Mouse (Mus musculus): Measurements from ENCODE around the gene Lmf2. TPM values are rescaled to one million over a fixed set of nuclear protein-coding genes. Genes with fewer than 3 reads are reported as not detected.

Lmf2 gene
- polyA plus RNA-seq, 1 experiment from 2014 or later = 48.6 TPM

DNA sequence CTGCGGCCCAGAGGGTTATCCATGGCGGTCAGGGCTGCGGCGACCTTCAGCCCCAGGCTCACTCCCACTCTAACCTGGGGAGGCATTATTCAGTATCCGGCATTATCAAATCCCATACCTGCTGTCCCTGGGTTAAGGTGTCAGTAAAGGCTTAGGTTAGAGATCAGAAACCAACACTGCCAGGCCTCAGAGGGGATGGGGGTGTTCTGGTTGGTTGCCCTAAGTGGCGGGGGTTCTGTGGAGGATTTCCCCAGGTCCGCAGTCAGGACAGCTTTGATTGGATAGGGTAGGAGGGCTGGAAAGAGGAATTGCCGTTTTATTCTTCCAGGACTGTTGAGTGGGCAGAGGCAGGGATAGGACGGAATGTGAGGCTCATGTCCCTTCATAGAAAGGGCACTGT, 18.9 kb upstream of the Lmf2 start:
- no peak for DNase-seq (ENCODE audit: low spot score)
- H3K36me3 ChIP-seq (ENCODE audit: control insufficient read depth, insufficient read depth, low read length) = peaks cover 34% of the 10 kb centered on the region
- peak overlapping the region; percentile 77 for H3K4me2 ChIP-seq (ENCODE audit: low read length)
- no peak for ATAC-seq (replicated peaks; ENCODE audit: low FRiP score, low TSS enrichment, low read depth)
- H3K9ac ChIP-seq (ENCODE audit: low read length) = peak overlapping the region; percentile 70
- H3K4me1 ChIP-seq (replicated peaks; ENCODE audit: control insufficient read depth, insufficient read depth, low read length) = peaks cover 23% of the 10 kb centered on the region
- no peaks in the 10 kb centered on the region for H3K9me3 ChIP-seq (ENCODE audit: control insufficient read depth, low read length)
- WGBS = 50% methylated on average over 9 of the region's 9 CpGs
- H3K27ac ChIP-seq (ENCODE audit: low read depth) = no peak overlapping the region; the same call in 1 of the 2 replicates
- H3K4me3 ChIP-seq (ENCODE audit: low read depth, low read length) = peak overlapping the region; percentile 68
- peaks cover 33% of the 10 kb centered on the region for H3K27me3 ChIP-seq (replicated peaks; ENCODE audit: control insufficient read depth, insufficient read depth, low read length)

DNA sequence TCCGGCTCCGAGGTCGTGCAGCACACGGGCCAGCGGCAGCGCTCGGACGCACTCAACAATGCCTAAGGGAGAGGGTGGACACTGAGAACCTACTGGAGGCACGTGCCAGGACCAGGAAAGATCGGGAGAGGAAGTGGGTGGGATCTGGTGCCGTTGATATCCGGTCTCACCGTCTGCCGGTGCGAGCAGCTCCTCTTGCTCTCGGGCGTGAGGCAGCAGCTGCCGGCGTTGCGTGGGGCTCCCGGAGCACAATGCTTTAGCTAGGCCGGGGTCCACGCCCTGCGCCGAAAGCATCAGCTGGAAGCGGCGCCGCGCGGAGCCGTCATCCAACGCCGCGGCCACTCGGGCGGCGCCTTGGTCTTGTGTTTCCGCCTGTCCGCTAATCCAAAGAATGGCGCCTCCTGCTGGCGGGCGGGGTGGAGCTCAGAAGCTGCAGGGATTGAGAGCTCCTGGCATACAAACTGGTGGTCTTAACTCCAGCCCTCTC, 18.3 kb upstream of the Lmf2 start, which contains the start of gene Sco2:
Gene Sco2 (minus strand): TSS at position 85 of the 487 bp plus-strand sequence.
- Histone ChIP-seq H3K36me3 (ENCODE audit: control insufficient read depth, insufficient read depth, low read length) (peaks cover 39% of the 10 kb centered on the region), H3K4me2 (ENCODE audit: low read length) (peak within 1 kb of the TSS; percentile 77), H3K27me3 (replicated peaks; ENCODE audit: control insufficient read depth, insufficient read depth, low read length) (peaks cover 28% of the 10 kb centered on the region), H3K27ac (ENCODE audit: low read depth) (peak within 1 kb of the TSS; percentile 86), H3K4me1 (replicated peaks; ENCODE audit: control insufficient read depth, insufficient read depth, low read length) (peaks cover 17% of the 10 kb centered on the region), H3K9ac (ENCODE audit: low read length) (peak within 1 kb of the TSS; percentile 70), H3K4me3 (ENCODE audit: low read depth, low read length) (peak within 1 kb of the TSS; percentile 68), H3K9me3 (ENCODE audit: control insufficient read depth, low read length) (no peaks in the 10 kb centered on the region)
- ATAC-seq (replicated peaks; ENCODE audit: low FRiP score, low TSS enrichment, low read depth) = peak; percentile 79
- WGBS = 0% methylated on average over 42 of the region's 42 CpGs
- DNase-seq (ENCODE audit: low spot score) = peak; percentile 99

DNA sequence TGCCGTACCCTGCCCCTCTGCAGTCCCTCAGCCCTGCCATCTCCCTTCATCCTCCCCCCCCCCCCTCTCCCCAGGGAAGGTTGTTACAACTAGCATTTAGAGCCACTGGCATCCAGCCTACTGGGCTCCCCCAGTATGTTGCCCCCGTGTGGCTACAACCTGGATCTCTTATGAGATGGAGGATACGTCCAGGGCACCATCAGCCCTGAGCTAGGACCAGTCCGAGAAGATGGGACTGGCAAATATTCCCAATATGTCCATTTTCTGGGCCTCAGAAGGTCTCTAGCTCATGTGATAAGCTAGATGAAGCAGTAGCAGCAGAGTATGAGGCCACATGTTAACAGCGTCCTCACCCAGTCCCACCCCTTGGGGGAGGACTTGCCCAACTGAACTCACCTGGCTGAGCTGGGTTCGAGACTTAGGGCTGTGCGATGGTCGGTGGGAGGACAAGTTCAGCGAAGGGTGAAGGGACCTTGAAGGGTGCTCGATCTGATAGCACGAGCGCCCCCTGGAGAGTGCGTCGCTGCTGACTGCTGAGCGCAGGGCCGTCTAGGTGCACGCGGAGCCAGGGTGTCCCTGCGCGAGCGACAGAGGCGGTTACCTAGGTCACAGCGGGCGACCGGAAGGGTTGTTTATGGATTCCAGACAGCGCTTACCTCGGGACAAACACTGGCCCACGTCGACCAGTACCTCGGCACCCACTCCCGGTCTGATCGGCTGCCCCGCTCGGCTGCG, 17.7 kb upstream of the Lmf2 start:
- Histone ChIP-seq H3K4me3 (ENCODE audit: low read depth, low read length) (peak overlapping the region; percentile 68), H3K9ac (ENCODE audit: low read length) (peak overlapping the region; percentile 70), H3K27ac (ENCODE audit: low read depth) (peak overlapping the region; percentile 86), H3K36me3 (ENCODE audit: control insufficient read depth, insufficient read depth, low read length) (peaks cover 45% of the 10 kb centered on the region), H3K4me1 (replicated peaks; ENCODE audit: control insufficient read depth, insufficient read depth, low read length) (peaks cover 11% of the 10 kb centered on the region), H3K27me3 (replicated peaks; ENCODE audit: control insufficient read depth, insufficient read depth, low read length) (peaks cover 22% of the 10 kb centered on the region), H3K9me3 (ENCODE audit: control insufficient read depth, low read length) (no peaks in the 10 kb centered on the region), H3K4me2 (ENCODE audit: low read length) (peak overlapping the region; percentile 77)
- peak; percentile 93 for DNase-seq (ENCODE audit: low spot score)
- peak; percentile 80 for ATAC-seq (replicated peaks; ENCODE audit: low FRiP score, low TSS enrichment, low read depth)
- 2% methylated on average over 35 of the region's 35 CpGs for WGBS

DNA sequence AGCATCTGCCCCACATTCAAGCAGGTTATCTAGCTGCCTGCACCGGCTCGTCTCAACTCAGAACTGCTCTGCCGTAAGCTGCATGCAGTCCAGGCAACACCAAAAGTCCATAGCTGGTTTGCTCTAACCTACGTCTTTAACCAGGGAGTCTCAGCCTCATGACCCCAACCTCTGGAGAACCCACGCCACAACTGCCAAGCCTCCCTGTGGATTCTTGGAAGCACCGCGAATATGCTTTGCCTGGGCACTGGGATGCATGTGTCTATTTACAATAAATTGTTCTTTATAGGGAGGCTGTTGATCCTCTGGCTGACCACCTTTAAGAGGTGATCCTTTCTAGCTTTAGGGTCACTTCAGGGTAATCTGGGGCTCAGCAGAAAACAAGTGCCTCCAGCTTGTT, 17.1 kb upstream of the Lmf2 start:
- WGBS = 85% methylated on average over 7 of the region's 7 CpGs
- no peaks in the 10 kb centered on the region for H3K9me3 ChIP-seq (ENCODE audit: control insufficient read depth, low read length)
- no peak overlapping the region for H3K9ac ChIP-seq (ENCODE audit: low read length)
- H3K27me3 ChIP-seq (replicated peaks; ENCODE audit: control insufficient read depth, insufficient read depth, low read length) = peaks cover 15% of the 10 kb centered on the region
- DNase-seq (ENCODE audit: low spot score) (no peak), ATAC-seq (replicated peaks; ENCODE audit: low FRiP score, low TSS enrichment, low read depth) (no peak)
- H3K36me3 ChIP-seq (ENCODE audit: control insufficient read depth, insufficient read depth, low read length) = peaks cover 52% of the 10 kb centered on the region
- H3K4me1 ChIP-seq (replicated peaks; ENCODE audit: control insufficient read depth, insufficient read depth, low read length) = peaks cover 10% of the 10 kb centered on the region; the same call in 1 of the 2 replicates
- peak overlapping the region; percentile 77 for H3K4me2 ChIP-seq (ENCODE audit: low read length)
- no peak overlapping the region; the same call in 1 of the 2 replicates for H3K4me3 ChIP-seq (ENCODE audit: low read depth, low read length)
- no peak overlapping the region for H3K27ac ChIP-seq (ENCODE audit: low read depth)

DNA sequence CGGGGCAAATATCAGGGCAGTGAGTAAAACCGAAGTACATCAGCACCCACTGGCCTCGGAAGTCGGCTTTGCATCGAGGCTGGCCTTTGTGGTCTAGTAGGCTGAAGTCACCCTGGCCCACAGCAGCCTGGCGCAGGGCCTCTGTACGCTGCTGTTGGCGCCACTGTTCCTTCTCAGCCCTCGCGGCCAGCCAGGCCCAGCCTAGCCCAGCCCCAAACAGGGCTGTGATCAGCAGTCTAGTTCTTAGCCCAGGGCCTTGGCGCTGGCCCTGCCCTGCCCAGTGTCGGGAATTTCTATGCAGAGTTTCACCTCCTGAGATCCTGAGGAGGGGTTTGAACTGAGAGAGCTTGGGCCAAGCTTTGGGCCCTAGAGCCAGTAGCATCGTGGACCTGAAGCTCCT, 16.6 kb upstream of the Lmf2 start:
- Histone ChIP-seq H3K36me3 (ENCODE audit: control insufficient read depth, insufficient read depth, low read length) (peaks cover 56% of the 10 kb centered on the region), H3K27ac (ENCODE audit: low read depth) (no peak overlapping the region), H3K27me3 (replicated peaks; ENCODE audit: control insufficient read depth, insufficient read depth, low read length) (peaks cover 10% of the 10 kb centered on the region), H3K4me3 (ENCODE audit: low read depth, low read length) (no peak overlapping the region), H3K9ac (ENCODE audit: low read length) (no peak overlapping the region), H3K9me3 (ENCODE audit: control insufficient read depth, low read length) (no peaks in the 10 kb centered on the region), H3K4me1 (replicated peaks; ENCODE audit: control insufficient read depth, insufficient read depth, low read length) (0 out of 2 replicates have a peak, but pooled peaks cover 5% of the 10 kb centered on the region), H3K4me2 (ENCODE audit: low read length) (no peak overlapping the region)
- 85% methylated on average over 13 of the region's 13 CpGs for WGBS
- ATAC-seq (replicated peaks; ENCODE audit: low FRiP score, low TSS enrichment, low read depth) = no peak
- no peak for DNase-seq (ENCODE audit: low spot score)

DNA sequence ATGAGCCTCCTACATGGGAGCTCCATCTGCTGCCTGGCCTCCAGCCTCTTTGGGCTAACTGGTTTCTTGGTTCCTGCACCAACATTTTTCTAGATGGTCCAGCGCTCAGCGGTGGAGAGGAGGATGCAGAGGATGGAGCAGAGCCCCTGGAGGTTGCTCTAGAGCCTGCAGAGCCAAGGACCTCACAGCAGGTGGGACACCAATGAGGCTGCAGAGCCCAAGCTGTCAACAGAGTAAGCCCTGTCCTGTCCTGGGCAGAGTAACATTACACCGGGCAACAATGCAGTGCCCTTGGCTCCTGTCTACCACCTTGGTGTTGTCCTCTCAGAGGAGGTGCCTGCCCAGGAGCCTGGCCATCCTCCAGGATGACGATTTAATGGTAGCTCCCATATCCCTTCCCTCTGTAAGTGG, 9.7 kb upstream of the Lmf2 start:
- no peaks in the 10 kb centered on the region for H3K4me1 ChIP-seq (replicated peaks; ENCODE audit: control insufficient read depth, insufficient read depth, low read length)
- no peak overlapping the region for H3K27ac ChIP-seq (ENCODE audit: low read depth)
- H3K36me3 ChIP-seq (ENCODE audit: control insufficient read depth, insufficient read depth, low read length) = peaks cover 97% of the 10 kb centered on the region
- H3K9me3 ChIP-seq (ENCODE audit: control insufficient read depth, low read length) = no peaks in the 10 kb centered on the region
- no peak overlapping the region for H3K4me3 ChIP-seq (ENCODE audit: low read depth, low read length)
- H3K27me3 ChIP-seq (replicated peaks; ENCODE audit: control insufficient read depth, insufficient read depth, low read length) = no peaks in the 10 kb centered on the region
- ATAC-seq (replicated peaks; ENCODE audit: low FRiP score, low TSS enrichment, low read depth) (no peak), DNase-seq (ENCODE audit: low spot score) (no peak)
- 92% methylated on average over 4 of the region's 4 CpGs for WGBS
- H3K9ac ChIP-seq (ENCODE audit: low read length) = no peak overlapping the region
- H3K4me2 ChIP-seq (ENCODE audit: low read length) = no peak overlapping the region

DNA sequence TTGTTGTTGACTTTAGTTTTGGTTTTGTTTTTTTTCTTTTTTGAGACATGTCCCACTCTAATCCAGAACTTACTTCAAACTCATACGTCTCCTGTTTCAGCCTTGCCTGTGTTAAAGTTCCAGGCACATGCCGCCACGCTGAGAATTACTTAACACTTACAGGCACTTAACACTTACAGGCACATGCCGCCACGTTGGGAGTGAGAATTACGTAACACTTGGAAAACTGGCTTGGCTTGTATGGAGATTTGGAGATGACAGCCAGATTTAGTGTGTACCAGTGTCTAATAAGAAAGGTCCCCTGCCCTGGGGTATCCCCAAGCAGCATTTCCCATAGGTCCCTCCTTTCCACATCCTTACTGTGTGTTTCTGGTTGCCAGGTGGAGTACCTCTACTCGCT, 7.6 kb upstream of the Lmf2 start:
- no peak overlapping the region for H3K4me3 ChIP-seq (ENCODE audit: low read depth, low read length)
- no peaks in the 10 kb centered on the region for H3K27me3 ChIP-seq (replicated peaks; ENCODE audit: control insufficient read depth, insufficient read depth, low read length)
- 91% methylated on average over 7 of the region's 7 CpGs for WGBS
- H3K36me3 ChIP-seq (ENCODE audit: control insufficient read depth, insufficient read depth, low read length) = peaks cover 84% of the 10 kb centered on the region
- ATAC-seq (replicated peaks; ENCODE audit: low FRiP score, low TSS enrichment, low read depth) (no peak), DNase-seq (ENCODE audit: low spot score) (no peak)
- H3K27ac ChIP-seq (ENCODE audit: low read depth) = no peak overlapping the region
- H3K9me3 ChIP-seq (ENCODE audit: control insufficient read depth, low read length) = no peaks in the 10 kb centered on the region
- H3K9ac ChIP-seq (ENCODE audit: low read length) = no peak overlapping the region
- no peak overlapping the region for H3K4me2 ChIP-seq (ENCODE audit: low read length)
- no peaks in the 10 kb centered on the region; the same call in 1 of the 2 replicates for H3K4me1 ChIP-seq (replicated peaks; ENCODE audit: control insufficient read depth, insufficient read depth, low read length)

DNA sequence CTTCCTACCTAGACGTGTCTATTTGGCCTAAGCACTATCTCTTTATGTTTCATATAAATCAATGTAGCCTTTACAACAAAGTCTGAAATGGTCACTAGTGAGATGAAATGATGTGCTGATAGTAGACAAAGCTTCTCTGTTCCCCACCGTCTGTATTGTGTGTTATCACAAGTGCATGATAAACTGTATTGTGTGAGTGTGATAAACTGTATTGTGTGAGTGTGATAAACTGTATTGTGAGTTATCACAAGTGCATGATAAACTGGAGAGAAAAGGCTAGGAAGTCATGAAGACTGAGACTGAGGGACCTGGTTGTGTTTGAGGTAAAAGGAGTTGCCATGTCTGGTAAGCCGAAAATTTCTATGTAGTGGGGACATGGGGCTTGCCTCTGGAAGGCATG, 3.3 kb upstream of the Lmf2 start:
- Histone ChIP-seq H3K9me3 (ENCODE audit: control insufficient read depth, low read length) (no peaks in the 10 kb centered on the region), H3K27ac (ENCODE audit: low read depth) (no peak overlapping the region), H3K27me3 (replicated peaks; ENCODE audit: control insufficient read depth, insufficient read depth, low read length) (no peaks in the 10 kb centered on the region), H3K36me3 (ENCODE audit: control insufficient read depth, insufficient read depth, low read length) (peaks cover 41% of the 10 kb centered on the region), H3K4me1 (replicated peaks; ENCODE audit: control insufficient read depth, insufficient read depth, low read length) (peaks cover 14% of the 10 kb centered on the region), H3K4me2 (ENCODE audit: low read length) (no peak overlapping the region), H3K4me3 (ENCODE audit: low read depth, low read length) (no peak overlapping the region), H3K9ac (ENCODE audit: low read length) (no peak overlapping the region)
- 85% methylated on average over 3 of the region's 3 CpGs for WGBS
- ATAC-seq (replicated peaks; ENCODE audit: low FRiP score, low TSS enrichment, low read depth) (no peak), DNase-seq (ENCODE audit: low spot score) (no peak)

DNA sequence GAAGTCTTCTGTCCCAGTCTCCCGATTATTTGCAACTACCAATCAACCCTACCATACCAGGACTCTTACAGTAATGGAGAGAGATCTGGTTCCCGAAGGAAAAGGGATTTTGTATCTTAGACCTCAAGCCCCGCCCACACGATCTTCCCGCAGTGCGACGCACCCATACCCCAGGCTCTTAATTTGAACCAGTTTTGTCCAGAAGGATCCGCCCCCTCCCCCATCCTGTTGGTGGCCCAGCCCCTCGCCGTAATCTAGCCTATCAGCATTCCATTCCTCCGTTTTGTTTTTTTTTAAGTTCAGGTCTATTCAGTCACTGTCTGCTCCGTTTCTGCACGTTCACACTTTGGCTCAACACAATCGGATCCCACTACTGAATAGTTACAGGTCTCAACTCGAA, 913 bp upstream of the Lmf2 start:
- WGBS = under 1% methylated on average over 15 of the region's 15 CpGs
- peak overlapping the region; percentile 90 for H3K27ac ChIP-seq (ENCODE audit: low read depth)
- H3K4me3 ChIP-seq (ENCODE audit: low read depth, low read length) = peak overlapping the region; percentile 94
- H3K4me2 ChIP-seq (ENCODE audit: low read length) = peak overlapping the region; percentile 64
- H3K27me3 ChIP-seq (replicated peaks; ENCODE audit: control insufficient read depth, insufficient read depth, low read length) = no peaks in the 10 kb centered on the region
- H3K9me3 ChIP-seq (ENCODE audit: control insufficient read depth, low read length) = no peaks in the 10 kb centered on the region
- peaks cover 44% of the 10 kb centered on the region for H3K36me3 ChIP-seq (ENCODE audit: control insufficient read depth, insufficient read depth, low read length)
- DNase-seq (ENCODE audit: low spot score) (peak; percentile 89), ATAC-seq (replicated peaks; ENCODE audit: low FRiP score, low TSS enrichment, low read depth) (peak; percentile 63)
- H3K9ac ChIP-seq (ENCODE audit: low read length) = peak overlapping the region; percentile 88
- peaks cover 14% of the 10 kb centered on the region for H3K4me1 ChIP-seq (replicated peaks; ENCODE audit: control insufficient read depth, insufficient read depth, low read length)
